Mouse (Mus musculus) v-Abl transformed pro-B cells (cell line): ENCODE data around the gene Hs2st1.

Experiments
- in situ Hi-C, 2 experiments: fragments of 400-800 bp; cut with MboI; formaldehyde crosslinking; loops; one replicate each; pipeline ENCODE4 v1.15.1; 2025; ENCODE audit not compliant: unreplicated experiment in 2 of 2

Hs2st1 gene

DNA sequence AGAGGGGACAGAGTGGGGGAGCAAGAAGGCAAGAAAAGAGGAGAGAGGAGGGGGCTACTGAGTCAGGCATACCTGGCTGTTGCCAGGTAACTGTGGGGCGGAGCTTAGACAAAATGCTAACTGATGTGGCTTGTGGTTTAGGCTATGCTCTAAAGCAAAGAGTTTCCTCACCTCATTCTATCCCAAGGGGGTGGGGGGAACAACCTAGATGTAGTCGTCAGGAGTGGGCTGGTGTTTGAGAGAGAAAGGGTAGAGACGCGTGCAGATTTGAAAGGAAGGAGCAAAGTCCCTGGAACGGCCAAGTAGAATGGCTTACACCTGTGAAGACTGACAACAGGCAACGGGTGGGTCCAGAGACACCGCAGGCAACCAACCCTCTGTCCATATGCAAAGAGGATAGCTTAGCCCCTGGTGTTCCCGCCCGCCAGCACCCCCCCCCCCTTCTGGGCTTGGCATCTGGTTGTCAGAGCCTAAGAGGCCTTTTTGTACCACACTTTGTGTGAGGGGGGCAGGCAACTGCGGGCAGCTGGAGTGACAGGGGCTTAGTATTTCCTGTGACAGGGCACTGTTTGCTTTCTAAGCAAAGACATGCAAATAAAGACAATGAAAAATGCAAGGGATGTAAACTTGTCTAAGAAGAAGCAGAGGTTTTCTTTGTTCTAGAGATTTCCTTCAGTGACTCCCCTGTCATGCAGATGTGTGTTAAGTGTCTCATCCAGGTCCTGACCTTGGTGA lies 157.3 kb downstream of the Hs2st1 start:
- in situ Hi-C loops = no loop called here

- in situ Hi-C loops = no loop called here
Measured at GRCm38 (mm10) chr3:144411650-144412278, 158.2 kb downstream of the Hs2st1 start.

GRCm38 (mm10) chr3:144411051-144411542 lies 158.9 kb downstream of the Hs2st1 start:
- in situ Hi-C loops = no loop called here

- in situ Hi-C loops = no loop called here
Measured at GRCm38 (mm10) chr3:144408953-144409352, 161.0 kb downstream of the Hs2st1 start.

GRCm38 (mm10) chr3:144405331-144405730 lies 164.7 kb downstream of the Hs2st1 start:
- in situ Hi-C loops = no loop called here

DNA sequence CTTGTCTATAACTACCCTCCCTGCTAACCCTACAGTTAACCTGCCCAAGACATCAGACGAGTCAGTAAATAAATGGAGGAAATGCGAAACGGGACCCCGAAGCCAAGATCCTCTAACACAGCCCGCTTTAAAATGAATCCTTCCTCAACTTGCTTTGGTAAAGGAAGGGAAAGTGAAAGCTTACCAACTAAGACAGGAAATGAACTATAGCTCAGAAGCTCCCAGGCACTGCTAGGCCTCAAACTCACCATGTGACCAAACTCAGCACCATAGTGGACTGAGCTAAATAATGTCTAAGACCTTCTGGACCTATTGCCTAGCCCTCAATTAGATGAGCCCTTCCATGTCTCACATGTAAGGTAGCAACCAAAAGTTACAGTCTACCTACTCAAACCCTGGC lies 168.7 kb downstream of the Hs2st1 start:
- in situ Hi-C loops = no loop called here

- in situ Hi-C loops = no loop called here
Measured at GRCm38 (mm10) chr3:144400870-144401269, 169.1 kb downstream of the Hs2st1 start.

- in situ Hi-C loops = no loop called here
Measured at GRCm38 (mm10) chr3:144400374-144400773, 169.6 kb downstream of the Hs2st1 start.

GRCm38 (mm10) chr3:144399358-144400096 lies 170.5 kb downstream of the Hs2st1 start:
- in situ Hi-C loops = no loop called here

- in situ Hi-C loops = no loop called here
Measured at GRCm38 (mm10) chr3:144398166-144398565, 171.8 kb downstream of the Hs2st1 start.

GRCm38 (mm10) chr3:144396478-144396877 lies 173.5 kb downstream of the Hs2st1 start:
- in situ Hi-C loops = no loop called here

DNA sequence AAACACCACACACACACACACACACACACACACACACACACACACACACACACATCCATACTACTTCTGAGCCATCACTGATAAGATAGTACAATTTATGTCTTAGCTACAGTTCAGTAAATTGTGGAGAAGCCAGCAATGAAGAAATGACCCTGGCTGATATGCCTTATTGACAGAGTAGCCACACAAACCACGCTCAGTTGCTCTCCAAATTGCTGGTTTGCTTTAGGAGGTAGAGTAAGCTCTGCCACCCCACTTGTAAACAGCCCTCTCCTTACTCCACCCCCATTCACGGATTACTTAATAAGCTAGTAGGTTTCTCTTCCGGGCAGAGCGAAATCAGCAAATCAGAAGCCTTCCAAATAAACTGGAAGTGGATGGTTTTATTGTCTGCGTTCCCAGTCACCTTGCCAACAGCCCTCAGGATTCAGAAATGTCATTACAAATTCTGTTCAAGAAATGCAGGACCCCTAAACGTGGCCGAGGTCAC lies 175.5 kb downstream of the Hs2st1 start:
- in situ Hi-C loops = no loop called here

- in situ Hi-C loops = no loop called here
Measured at GRCm38 (mm10) chr3:144386446-144386845, 183.5 kb downstream of the Hs2st1 start.

DNA sequence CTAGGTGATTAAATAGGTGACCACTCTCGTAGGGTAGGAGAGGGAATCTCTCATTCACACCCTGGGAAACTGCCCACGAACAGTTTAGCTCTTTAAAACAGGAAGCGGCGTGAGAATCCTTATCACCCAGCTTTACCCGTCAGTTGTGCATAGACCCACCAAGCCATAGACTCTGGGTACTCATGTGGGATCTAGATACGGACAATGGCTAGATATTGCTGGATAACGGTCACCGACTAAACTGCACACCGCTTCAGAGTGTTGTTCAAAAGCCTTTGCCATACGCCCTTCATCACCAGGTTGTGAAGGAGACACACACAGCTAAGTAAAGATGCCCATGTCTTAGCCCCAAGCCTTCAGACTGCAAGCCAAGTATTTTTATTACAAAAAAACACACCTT lies 185.3 kb downstream of the Hs2st1 start:
- in situ Hi-C loops = no loop called here

GRCm38 (mm10) chr3:144381431-144381980 lies 188.5 kb downstream of the Hs2st1 start:
- in situ Hi-C loops = no loop called here

GRCm38 (mm10) chr3:144380921-144381320 lies 189.1 kb downstream of the Hs2st1 start:
- in situ Hi-C loops = no loop called here

DNA sequence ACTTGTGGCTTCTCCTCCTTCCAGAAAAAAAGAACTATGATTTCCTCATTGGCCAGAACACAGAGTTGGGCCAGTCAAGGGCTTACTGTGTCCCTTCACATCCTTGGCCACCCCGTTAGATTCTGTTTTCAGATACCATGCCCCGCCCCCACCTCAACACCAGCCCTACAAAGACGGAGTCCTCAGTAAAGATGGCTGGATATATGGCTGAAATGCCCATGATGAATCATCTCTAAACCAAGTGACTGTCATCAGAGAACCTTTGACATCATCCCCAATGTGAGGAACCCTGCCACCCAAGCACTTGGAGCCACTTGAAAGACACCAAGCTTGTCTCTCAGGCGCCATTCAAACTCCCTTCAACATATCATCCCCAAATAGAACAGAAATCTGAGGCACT lies 190.2 kb downstream of the Hs2st1 start:
- in situ Hi-C loops = no loop called here
